Mouse (Mus musculus): ENCODE data around the gene Tbc1d22a. TPM values are rescaled to one million over a fixed set of nuclear protein-coding genes. Genes with fewer than 3 reads are reported as not detected.
"Not testable (repeated sequence)": the region's sequence is repeated elsewhere in the genome, so short reads cannot be mapped to it uniquely, and the experiment has no call there.

Tbc1d22a gene
- polyA plus RNA-seq, 1 experiment = 39.8 TPM

GRCm38 (mm10) chr15:86219534-86220228 is 5.4 kb downstream of the Tbc1d22a start:
- TF ChIP-seq POLR2A (IDR thresholded peaks at IDR 0.05; ENCODE audit: borderline replicate concordance, low read depth, low read length) = no peak
- TF ChIP-seq CTCF (IDR thresholded peaks at IDR 0.05; ENCODE audit: low read depth, low read length) = no peak
- H3K4me3 ChIP-seq (ENCODE audit: insufficient read depth, low read length) = no peak overlapping the region
- peaks cover 52% of the 10 kb centered on the region for H3K4me1 ChIP-seq (ENCODE audit: control insufficient read depth, insufficient read depth, low read length)
- peak overlapping the region; percentile 83 for H3K27ac ChIP-seq (ENCODE audit: insufficient read depth, low read depth, low read length)

GRCm38 (mm10) chr15:86220229-86220630 is 6.0 kb downstream of the Tbc1d22a start:
- peaks cover 52% of the 10 kb centered on the region for H3K4me1 ChIP-seq (ENCODE audit: control insufficient read depth, insufficient read depth, low read length)
- H3K4me3 ChIP-seq (ENCODE audit: insufficient read depth, low read length) = peak overlapping the region; percentile 27
- peak overlapping the region; percentile 83 for H3K27ac ChIP-seq (ENCODE audit: insufficient read depth, low read depth, low read length)
- TF ChIP-seq POLR2A (IDR thresholded peaks at IDR 0.05; ENCODE audit: borderline replicate concordance, low read depth, low read length) (no peak), CTCF (IDR thresholded peaks at IDR 0.05; ENCODE audit: low read depth, low read length) (no peak)

- peak overlapping the region; percentile 27 for H3K4me3 ChIP-seq (ENCODE audit: insufficient read depth, low read length)
- peaks cover 57% of the 10 kb centered on the region for H3K4me1 ChIP-seq (ENCODE audit: control insufficient read depth, insufficient read depth, low read length)
- peak overlapping the region; percentile 83 for H3K27ac ChIP-seq (ENCODE audit: insufficient read depth, low read depth, low read length)
Measured at GRCm38 (mm10) chr15:86220715-86221114, 6.5 kb downstream of the Tbc1d22a start.

GRCm38 (mm10) chr15:86221369-86221768 is 7.1 kb downstream of the Tbc1d22a start:
- Histone ChIP-seq H3K4me3 (ENCODE audit: insufficient read depth, low read length) (no peak overlapping the region), H3K27ac (ENCODE audit: insufficient read depth, low read depth, low read length) (peak overlapping the region; percentile 83), H3K4me1 (ENCODE audit: control insufficient read depth, insufficient read depth, low read length) (peaks cover 61% of the 10 kb centered on the region)
- TF ChIP-seq CTCF (IDR thresholded peaks at IDR 0.05; ENCODE audit: low read depth, low read length) (no peak), POLR2A (IDR thresholded peaks at IDR 0.05; ENCODE audit: borderline replicate concordance, low read depth, low read length) (no peak)

More at GRCm38 (mm10) chr15:86220715-86221114, 6.5 kb downstream of the Tbc1d22a start:
- TF ChIP-seq CTCF (IDR thresholded peaks at IDR 0.05; ENCODE audit: low read depth, low read length) (no peak), POLR2A (IDR thresholded peaks at IDR 0.05; ENCODE audit: borderline replicate concordance, low read depth, low read length) (no peak)

- not testable (repeated sequence) for H3K27ac ChIP-seq (ENCODE audit: insufficient read depth, low read depth, low read length); H3K4me3 ChIP-seq (ENCODE audit: insufficient read depth, low read length)
- peaks cover 63% of the 10 kb centered on the region for H3K4me1 ChIP-seq (ENCODE audit: control insufficient read depth, insufficient read depth, low read length)
Measured at GRCm38 (mm10) chr15:86221901-86222300, 7.6 kb downstream of the Tbc1d22a start.

DNA sequence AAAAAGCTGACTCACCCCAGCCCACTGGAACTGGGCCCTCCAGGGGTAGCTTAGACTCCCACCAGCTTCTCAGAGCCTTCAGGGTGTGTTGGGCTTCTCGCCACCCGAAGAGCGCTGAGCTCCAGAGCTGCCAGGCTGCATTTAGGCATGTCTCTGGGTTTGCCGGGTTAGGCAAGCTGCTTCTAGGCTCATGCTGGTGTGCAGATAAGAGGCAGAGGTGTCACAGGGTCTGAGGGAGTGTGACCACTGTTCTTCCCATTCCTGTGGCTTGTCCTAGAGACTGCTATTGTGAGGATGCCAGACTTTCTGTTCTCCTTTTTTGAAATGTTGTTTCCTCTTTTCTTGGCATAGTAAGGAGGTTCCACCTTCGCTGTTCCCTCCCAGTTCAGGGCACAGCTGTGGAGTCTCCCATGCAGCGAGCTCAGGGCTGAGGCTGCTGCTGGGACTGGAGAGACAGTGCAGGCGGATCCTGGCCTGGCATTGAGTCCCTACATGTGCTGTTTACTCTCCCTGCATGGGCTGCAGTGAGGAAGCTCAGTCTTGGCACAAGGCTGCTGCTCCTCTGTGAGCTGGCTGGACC is 10.8 kb downstream of the Tbc1d22a start:
- peak overlapping the region; percentile 96 for H3K27ac ChIP-seq (ENCODE audit: insufficient read depth, low read depth, low read length)
- H3K4me1 ChIP-seq (ENCODE audit: control insufficient read depth, insufficient read depth, low read length) = peaks cover 46% of the 10 kb centered on the region
- TF ChIP-seq CTCF (IDR thresholded peaks at IDR 0.05; ENCODE audit: low read depth, low read length) (no peak), POLR2A (IDR thresholded peaks at IDR 0.05; ENCODE audit: borderline replicate concordance, low read depth, low read length) (no peak)
- peak overlapping the region; percentile 8; the same call in 1 of the 2 replicates for H3K4me3 ChIP-seq (ENCODE audit: insufficient read depth, low read length)

DNA sequence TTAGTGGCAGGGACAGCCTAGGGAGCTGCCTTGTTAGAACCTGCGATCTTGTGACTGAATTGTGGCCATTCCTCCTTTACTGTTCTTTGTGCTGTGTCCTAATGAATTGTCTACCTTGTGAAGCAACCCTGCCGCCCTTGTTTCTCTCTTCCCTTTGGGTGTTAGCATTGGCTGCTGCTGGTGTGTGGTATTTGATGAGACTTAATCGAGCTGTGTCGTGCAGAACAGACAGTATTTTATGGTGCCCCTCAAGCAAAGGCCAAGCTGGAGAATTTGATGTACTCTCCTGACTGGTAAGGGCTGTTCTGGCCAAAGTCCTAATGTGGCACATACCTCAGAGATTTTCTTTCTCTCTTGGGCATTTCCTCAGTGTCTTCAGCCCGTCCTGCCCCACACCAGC is 12.0 kb downstream of the Tbc1d22a start:
- Histone ChIP-seq H3K4me1 (ENCODE audit: control insufficient read depth, insufficient read depth, low read length) (peaks cover 38% of the 10 kb centered on the region), H3K4me3 (ENCODE audit: insufficient read depth, low read length) (no peak overlapping the region), H3K27ac (ENCODE audit: insufficient read depth, low read depth, low read length) (peak overlapping the region; percentile 94)
- TF ChIP-seq POLR2A (IDR thresholded peaks at IDR 0.05; ENCODE audit: borderline replicate concordance, low read depth, low read length) (no peak), CTCF (IDR thresholded peaks at IDR 0.05; ENCODE audit: low read depth, low read length) (no peak)

DNA sequence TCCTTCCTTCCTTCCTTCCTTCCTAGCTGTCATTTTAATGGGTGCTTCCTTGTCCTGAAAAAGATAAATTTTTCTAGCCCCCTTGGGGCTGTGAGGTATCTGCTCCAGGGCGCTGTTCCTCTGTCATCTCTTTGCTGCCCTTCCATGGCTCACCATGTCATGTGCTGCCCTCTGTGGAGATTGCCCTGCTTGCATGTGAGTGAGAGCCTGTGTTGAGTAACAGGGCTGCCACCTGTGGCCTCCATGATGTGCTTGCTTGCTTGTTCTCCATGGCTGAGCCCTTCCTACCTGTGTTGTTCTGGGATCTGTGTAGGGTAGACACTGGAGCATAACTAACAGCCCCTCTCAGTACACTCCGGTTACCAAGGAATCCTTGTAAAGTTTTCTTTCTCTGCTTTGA is 12.7 kb downstream of the Tbc1d22a start:
- TF ChIP-seq POLR2A (IDR thresholded peaks at IDR 0.05; ENCODE audit: borderline replicate concordance, low read depth, low read length) (no peak), CTCF (IDR thresholded peaks at IDR 0.05; ENCODE audit: low read depth, low read length) (no peak)
- Histone ChIP-seq H3K4me3 (ENCODE audit: insufficient read depth, low read length) (no peak overlapping the region), H3K4me1 (ENCODE audit: control insufficient read depth, insufficient read depth, low read length) (peaks cover 33% of the 10 kb centered on the region), H3K27ac (ENCODE audit: insufficient read depth, low read depth, low read length) (no peak overlapping the region; the same call in 1 of the 2 replicates)

DNA sequence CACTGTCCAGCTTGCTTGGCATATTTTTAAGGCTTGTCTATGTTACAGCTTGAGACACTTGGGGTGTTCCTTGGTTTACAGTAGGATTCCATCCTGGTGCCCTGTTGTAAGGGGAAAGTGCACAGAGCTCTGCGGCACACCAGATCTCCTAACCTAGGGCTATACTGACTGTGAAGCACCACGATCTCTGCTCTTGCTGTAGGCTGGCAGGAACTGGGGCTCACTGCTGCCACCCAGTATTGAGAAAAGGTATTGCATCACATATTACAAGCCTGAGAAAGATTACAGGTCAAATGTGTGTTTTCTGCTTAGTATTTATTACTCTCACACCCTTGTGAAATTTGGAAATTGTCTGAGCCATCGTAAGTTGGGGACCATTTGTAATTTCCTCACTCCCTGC is 13.9 kb downstream of the Tbc1d22a start:
- peaks cover 33% of the 10 kb centered on the region for H3K4me1 ChIP-seq (ENCODE audit: control insufficient read depth, insufficient read depth, low read length)
- H3K27ac ChIP-seq (ENCODE audit: insufficient read depth, low read depth, low read length) = no peak overlapping the region; the same call in 1 of the 2 replicates
- no peak for TF ChIP-seq POLR2A (IDR thresholded peaks at IDR 0.05; ENCODE audit: borderline replicate concordance, low read depth, low read length)
- TF ChIP-seq CTCF (IDR thresholded peaks at IDR 0.05; ENCODE audit: low read depth, low read length) = peak; percentile 49; the same call in 1 of the 2 replicates
- H3K4me3 ChIP-seq (ENCODE audit: insufficient read depth, low read length) = no peak overlapping the region

DNA sequence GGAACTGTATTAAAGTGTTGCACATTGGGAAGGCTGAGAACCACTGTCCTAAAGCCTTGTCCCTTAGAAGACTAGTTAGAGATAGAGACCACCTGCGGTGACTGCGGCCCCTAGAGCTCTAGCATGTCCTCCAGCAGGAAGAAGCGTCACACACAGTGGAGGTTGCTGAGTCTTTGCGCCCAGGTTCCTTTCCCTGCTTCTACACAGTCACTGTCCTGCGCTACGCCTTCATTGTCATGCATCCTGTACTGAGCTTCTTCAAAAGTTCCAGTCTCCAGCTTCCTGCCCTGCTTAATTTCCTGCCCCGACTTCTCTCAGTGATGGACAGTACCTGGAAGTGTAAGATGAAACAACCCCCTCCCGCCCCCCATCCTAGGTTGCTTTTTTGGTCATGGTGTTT is 14.8 kb downstream of the Tbc1d22a start:
- Histone ChIP-seq H3K4me3 (ENCODE audit: insufficient read depth, low read length) (no peak overlapping the region), H3K27ac (ENCODE audit: insufficient read depth, low read depth, low read length) (no peak overlapping the region), H3K4me1 (ENCODE audit: control insufficient read depth, insufficient read depth, low read length) (peaks cover 33% of the 10 kb centered on the region)
- TF ChIP-seq POLR2A (IDR thresholded peaks at IDR 0.05; ENCODE audit: borderline replicate concordance, low read depth, low read length) (no peak), CTCF (IDR thresholded peaks at IDR 0.05; ENCODE audit: low read depth, low read length) (no peak)

Measured in bone marrow macrophage, adult 2 months (primary cell).